Mouse (Mus musculus) limb, embryonic 15.5 days (tissue): ENCODE results near the gene Eml1. TPM values are rescaled to one million over a fixed set of nuclear protein-coding genes. Genes with fewer than 3 reads are reported as not detected.

Experiments
- ATAC-seq: fragments of 200-750 bp; cut with Nextera tagmentation; 2 replicates; pipeline ENCODE4 v1.8.0; 2017; ENCODE audit warnings: low read depth, moderate TSS enrichment; ENCODE audit not compliant: insufficient number of reproducible peaks, low FRiP score, low TSS enrichment
- H3K27ac ChIP-seq: fragments of 300-500 bp; sonication (generic); 2 replicates; pipeline ENCODE4 v1.5.1; 2015; ENCODE audit warnings: moderate library complexity, mild to moderate bottlenecking, inconsistent platforms
- H3K27me3 ChIP-seq: fragments of 300-500 bp; sonication (generic); 2 replicates; pipeline ENCODE4 v1.6.1; 2015; ENCODE audit warnings: inconsistent platforms
- H3K36me3 ChIP-seq: fragments of 300-500 bp; sonication (generic); 2 replicates; pipeline ENCODE4 v1.6.1; 2015; ENCODE audit warnings: inconsistent platforms
- H3K4me1 ChIP-seq: fragments of 300-500 bp; sonication (generic); 2 replicates; pipeline ENCODE4 v1.6.1; 2015; ENCODE audit warnings: inconsistent platforms
- H3K4me2 ChIP-seq: fragments of 300-500 bp; sonication (generic); 2 replicates; pipeline ENCODE4 v1.6.1; 2015; ENCODE audit warnings: mild to moderate bottlenecking, inconsistent platforms
- H3K4me3 ChIP-seq: fragments of 300-500 bp; sonication (generic); 2 replicates; pipeline ENCODE4 v1.5.1; 2015; ENCODE audit warnings: mild to moderate bottlenecking, inconsistent platforms
- H3K9ac ChIP-seq: fragments of 300-500 bp; sonication (generic); 2 replicates; pipeline ENCODE4 v1.6.1; 2015; ENCODE audit warnings: inconsistent platforms
- H3K9me3 ChIP-seq: fragments of 300-500 bp; sonication (generic); 2 replicates; pipeline ENCODE4 v1.6.1; 2016; ENCODE audit warnings: inconsistent platforms
- WGBS: fragments of 180-500 bp; shearing (Covaris S2); methylation state at CpG from one replicate; pipeline ENCODE4 v1.1.7; 2015; 5-methylcytosine and 5-hydroxymethylcytosine counted together
- polyA plus RNA-seq: library from polyadenylated mRNA; unstranded; fragments of >200 nt; fragmentation: Nextera tagmentation; extraction: Ambion mirVana; gene quantifications from 2 replicates; pipeline ENCODE4 v1.2.1, GENCODE M21; 2015

Gene Eml1
- polyA plus RNA-seq, 1 experiment from 2014 or later = 46.0 TPM

- H3K27me3 ChIP-seq = no peaks in the 10 kb centered on the region
- H3K36me3 ChIP-seq = peaks cover 36% of the 10 kb centered on the region
- no peak for ATAC-seq
- no peak overlapping the region for H3K9ac ChIP-seq
- 86% methylated on average over 11 of the region's 11 CpGs for WGBS
- no peak overlapping the region for H3K4me3 ChIP-seq
- H3K27ac ChIP-seq = no peak overlapping the region
- H3K4me1 ChIP-seq = no peaks in the 10 kb centered on the region
- no peak overlapping the region for H3K4me2 ChIP-seq
- H3K9me3 ChIP-seq = no peaks in the 10 kb centered on the region
These were observed 163.7 kb downstream of the Eml1 start for GRCm38 (mm10) chr12:108534484-108534883.

GRCm38 (mm10) chr12:108536461-108536860 lies 165.7 kb downstream of the Eml1 start:
- no peak overlapping the region for H3K27ac ChIP-seq
- no peak overlapping the region for H3K4me3 ChIP-seq
- ATAC-seq = no peak
- H3K9me3 ChIP-seq = no peaks in the 10 kb centered on the region
- 70% methylated on average over 10 of the region's 10 CpGs for WGBS
- no peak overlapping the region for H3K4me2 ChIP-seq
- no peak overlapping the region for H3K9ac ChIP-seq
- H3K27me3 ChIP-seq = no peaks in the 10 kb centered on the region
- H3K36me3 ChIP-seq = peaks cover 30% of the 10 kb centered on the region
- no peaks in the 10 kb centered on the region for H3K4me1 ChIP-seq

- Histone ChIP-seq H3K4me3 (no peak overlapping the region), H3K4me1 (no peaks in the 10 kb centered on the region), H3K27ac (no peak overlapping the region), H3K4me2 (no peak overlapping the region), H3K27me3 (no peaks in the 10 kb centered on the region), H3K36me3 (peaks cover 22% of the 10 kb centered on the region), H3K9me3 (no peaks in the 10 kb centered on the region), H3K9ac (no peak overlapping the region)
- no peak for ATAC-seq
- WGBS = 28% methylated on average over 6 of the region's 6 CpGs
These were observed 170.3 kb downstream of the Eml1 start for GRCm38 (mm10) chr12:108541088-108541487.

GRCm38 (mm10) chr12:108546508-108547153 lies 175.9 kb downstream of the Eml1 start:
- Histone ChIP-seq H3K27ac (peak overlapping the region; percentile 23; the same call in 1 of the 2 replicates), H3K36me3 (no peaks in the 10 kb centered on the region), H3K4me2 (no peak overlapping the region), H3K4me3 (no peak overlapping the region), H3K27me3 (no peaks in the 10 kb centered on the region), H3K9me3 (no peaks in the 10 kb centered on the region), H3K4me1 (peaks cover 9% of the 10 kb centered on the region), H3K9ac (no peak overlapping the region)
- no peak for ATAC-seq
- WGBS = 8% methylated on average over 10 of the region's 10 CpGs

GRCm38 (mm10) chr12:108547251-108547875 lies 176.6 kb downstream of the Eml1 start:
- Histone ChIP-seq H3K27ac (no peak overlapping the region), H3K36me3 (no peaks in the 10 kb centered on the region), H3K9me3 (no peaks in the 10 kb centered on the region), H3K4me2 (no peak overlapping the region), H3K9ac (no peak overlapping the region), H3K27me3 (no peaks in the 10 kb centered on the region), H3K4me3 (no peak overlapping the region), H3K4me1 (peaks cover 9% of the 10 kb centered on the region)
- 56% methylated on average over 15 of the region's 15 CpGs for WGBS
- no peak for ATAC-seq

GRCm38 (mm10) chr12:108551731-108552130 lies 181.0 kb downstream of the Eml1 start:
- no peak for ATAC-seq
- no peaks in the 10 kb centered on the region for H3K36me3 ChIP-seq
- H3K4me3 ChIP-seq = no peak overlapping the region
- 81% methylated on average over 7 of the region's 7 CpGs for WGBS
- no peaks in the 10 kb centered on the region for H3K9me3 ChIP-seq
- H3K4me1 ChIP-seq = peaks cover 28% of the 10 kb centered on the region
- no peak overlapping the region for H3K9ac ChIP-seq
- H3K27ac ChIP-seq = no peak overlapping the region
- no peaks in the 10 kb centered on the region for H3K27me3 ChIP-seq
- no peak overlapping the region for H3K4me2 ChIP-seq

GRCm38 (mm10) chr12:108553079-108553478 lies 182.3 kb downstream of the Eml1 start:
- no peak; the same call in 1 of the 2 replicates for ATAC-seq
- H3K9me3 ChIP-seq = no peaks in the 10 kb centered on the region
- 42% methylated on average over 6 of the region's 6 CpGs for WGBS
- H3K4me2 ChIP-seq = no peak overlapping the region
- no peak overlapping the region for H3K9ac ChIP-seq
- peaks cover 31% of the 10 kb centered on the region for H3K4me1 ChIP-seq
- H3K36me3 ChIP-seq = no peaks in the 10 kb centered on the region
- no peaks in the 10 kb centered on the region for H3K27me3 ChIP-seq
- 0 out of 2 replicates have a peak overlapping the region, but pooled peaks have one; percentile 24 for H3K27ac ChIP-seq
- no peak overlapping the region for H3K4me3 ChIP-seq

GRCm38 (mm10) chr12:108554120-108554841 lies 183.5 kb downstream of the Eml1 start, which contains the start of gene Evl:
Evl (plus strand) TSS chr12:108554720.
- Histone ChIP-seq H3K4me1 (peaks cover 36% of the 10 kb centered on the region), H3K36me3 (no peaks in the 10 kb centered on the region), H3K27me3 (no peaks in the 10 kb centered on the region), H3K9ac (peak within 1 kb of the TSS; percentile 94), H3K4me2 (peak within 1 kb of the TSS; percentile 64), H3K27ac (peak within 1 kb of the TSS; percentile 92), H3K9me3 (no peaks in the 10 kb centered on the region), H3K4me3 (peak within 1 kb of the TSS; percentile 93)
- WGBS = 2% methylated on average over 48 of the region's 50 CpGs
- peak; percentile 87 for ATAC-seq

- Histone ChIP-seq H3K9me3 (no peaks in the 10 kb centered on the region), H3K9ac (peak overlapping the region; percentile 94), H3K27me3 (no peaks in the 10 kb centered on the region), H3K4me3 (peak overlapping the region; percentile 93), H3K4me2 (peak overlapping the region; percentile 64), H3K27ac (peak overlapping the region; percentile 92), H3K4me1 (peaks cover 36% of the 10 kb centered on the region), H3K36me3 (no peaks in the 10 kb centered on the region)
- ATAC-seq = peak; percentile 74
- under 1% methylated on average over 57 of the region's 100 CpGs for WGBS
These were observed 184.3 kb downstream of the Eml1 start for GRCm38 (mm10) chr12:108554861-108555556.

GRCm38 (mm10) chr12:108558194-108558593 lies 187.4 kb downstream of the Eml1 start:
- Histone ChIP-seq H3K4me2 (no peak overlapping the region), H3K4me1 (peaks cover 31% of the 10 kb centered on the region)
- ATAC-seq = no peak

GRCm38 (mm10) chr12:108563238-108563637 lies 192.5 kb downstream of the Eml1 start:
- Histone ChIP-seq H3K9me3 (no peaks in the 10 kb centered on the region), H3K9ac (no peak overlapping the region), H3K27ac (no peak overlapping the region), H3K27me3 (no peaks in the 10 kb centered on the region), H3K36me3 (no peaks in the 10 kb centered on the region), H3K4me1 (peaks cover 3% of the 10 kb centered on the region; the same call in 1 of the 2 replicates), H3K4me3 (no peak overlapping the region), H3K4me2 (no peak overlapping the region)
- ATAC-seq = no peak
- WGBS = 88% methylated on average over 3 of the region's 3 CpGs

More at GRCm38 (mm10) chr12:108558194-108558593, 187.4 kb downstream of the Eml1 start:
- H3K9ac ChIP-seq = no peak overlapping the region
- no peak overlapping the region for H3K4me3 ChIP-seq
- no peak overlapping the region for H3K27ac ChIP-seq
- H3K36me3 ChIP-seq = no peaks in the 10 kb centered on the region
- H3K27me3 ChIP-seq = no peaks in the 10 kb centered on the region
- H3K9me3 ChIP-seq = no peaks in the 10 kb centered on the region
